ENCODE assay signal across 10 mouse cellular contexts in genomic region chr2:180427073-180427472, GRCm38 (mm10). TPM values are rescaled to one million over a fixed set of nuclear protein-coding genes. Genes with fewer than 3 reads are reported as not detected.
A peak's percentile ranks its signal among the peaks of the same experiment; 100 is the strongest.
DNase-seq lines count a peak whose midpoint lies in the region; ATAC-seq lines count a peak whose summit lies in the region.
"Had no signal": no experiment of that assay in that cellular context is flagged by ENCODE, and none has a peak within 500 bp of the region (broad histone marks: within the 10 kb centered on the region; RNA-seq: fewer than 3 reads in every experiment).

No protein-coding gene starts in this region.

- no peaks in the 10 kb centered on the region for H3K36me3 ChIP-seq in forebrain, embryonic 15.5 days
- no peaks in the 10 kb centered on the region for H3K36me3 ChIP-seq in forebrain, embryonic 12.5 days (replicated peaks)

- peaks cover 10% of the 10 kb centered on the region for H3K4me1 ChIP-seq in forebrain, embryonic 15.5 days
- no peaks in the 10 kb centered on the region for H3K4me1 ChIP-seq in forebrain, embryonic 12.5 days

- H3K9me3 ChIP-seq in forebrain, embryonic 15.5 days: no peaks in the 10 kb centered on the region
- no peaks in the 10 kb centered on the region for H3K9me3 ChIP-seq in forebrain, embryonic 12.5 days

- DNase-seq in adrenal gland, postnatal 14 days: peak; percentile 44
- peak; percentile 51 to 80 for DNase-seq in cerebellum, postnatal 4 days (ENCODE audit: low spot score in 2 of 2)
- DNase-seq in left cerebral cortex, adult 18-20 months (ENCODE audit: low spot score in 2 of 2): peak; percentile 39 to 50
- DNase-seq in urinary bladder, postnatal 36 days (ENCODE audit: low spot score in 2 of 2): no peak
- no peak for DNase-seq in urinary bladder, adult 2 months (ENCODE audit: low spot score)
- no peak for DNase-seq in kidney, adult 9 months
- DNase-seq: spleen, adult 18-20 months had no signal

- H3K27ac ChIP-seq in forebrain, embryonic 15.5 days (replicated peaks): no peak overlapping the region
- no peak overlapping the region for H3K27ac ChIP-seq in forebrain, embryonic 12.5 days

- no peak overlapping the region for H3K9ac ChIP-seq in forebrain, embryonic 15.5 days (replicated peaks)
- no peak overlapping the region for H3K9ac ChIP-seq in forebrain, embryonic 12.5 days

- no peaks in the 10 kb centered on the region; the same call in 1 of the 2 replicates for H3K27me3 ChIP-seq in forebrain, embryonic 15.5 days
- peaks cover 15% of the 10 kb centered on the region for H3K27me3 ChIP-seq in forebrain, embryonic 12.5 days

- H3K4me3 ChIP-seq in forebrain, embryonic 15.5 days: no peak overlapping the region
- H3K4me3 ChIP-seq in forebrain, embryonic 12.5 days (replicated peaks): no peak overlapping the region

- no peak overlapping the region for H3K4me2 ChIP-seq in forebrain, embryonic 15.5 days (replicated peaks)
- H3K4me2 ChIP-seq in forebrain, embryonic 12.5 days: no peak overlapping the region

- peak; percentile 62; the same call in 1 of the 2 replicates for ATAC-seq in forebrain, embryonic 15.5 days (replicated peaks)
- no peak for ATAC-seq in forebrain, embryonic 12.5 days (ENCODE audit: low FRiP score)

- 34% methylated on average over 8 of the region's 8 CpGs for WGBS in forebrain, embryonic 15.5 days
- 60% methylated on average over 8 of the region's 8 CpGs for WGBS in forebrain, embryonic 12.5 days

RNA-seq across cellular contexts. Expression of gene Slco4a1, which starts 29.0 kb away (rescaled TPM):
- polyA plus RNA-seq in forebrain, embryonic 15.5 days (2015; fragmentation: Nextera tagmentation; extraction: Ambion mirVana): 1.2 and 1.4 TPM in 2 replicates
- polyA plus RNA-seq in forebrain, embryonic 12.5 days (2016; fragmentation: Nextera tagmentation; extraction: Ambion mirVana): 4.0 and 4.1 TPM in 2 replicates
- total RNA-seq in adrenal gland, postnatal 14 days (2021): 7.0 and 7.1 TPM in 2 replicates
- 1 to 10 TPM; 1.7 to 2.4 TPM for total RNA-seq in left cerebral cortex, adult 18-20 months (2021)
- polyA plus RNA-seq in urinary bladder, adult 2 months (2012; rRNA removed): 1.6 and 3.3 TPM in 2 replicates
- polyA plus RNA-seq: heart, postnatal 0 days had no signal

Comparison
In these comparisons a context has a peak if more than half of its experiments do, and no peak if none do; other contexts are left out.
1. DNase-seq: peak in adrenal gland, postnatal 14 days (single experiment), cerebellum, postnatal 4 days (2 of 2) and left cerebral cortex, adult 18-20 months (2 of 2); none in urinary bladder, postnatal 36 days (0 of 2), urinary bladder, adult 2 months (single experiment) and kidney, adult 9 months (single experiment).